Mouse (Mus musculus) forebrain, embryonic 15.5 days (tissue): ENCODE data around the gene Zfp277. TPM values are rescaled to one million over a fixed set of nuclear protein-coding genes. Genes with fewer than 3 reads are reported as not detected.

ENCODE experiments used
- ATAC-seq: fragments of 200-750 bp; cut with Nextera tagmentation; replicated peaks from 2 replicates; pipeline ENCODE4 v1.8.0; 2017; ENCODE audit warnings: mild to moderate bottlenecking, moderate TSS enrichment, moderate library complexity
- H3K27ac ChIP-seq: fragments of 300-500 bp; sonication (generic); replicated peaks from 2 replicates; pipeline ENCODE4 v1.5.1; 2015; ENCODE audit warnings: mild to moderate bottlenecking, inconsistent platforms
- H3K27me3 ChIP-seq: fragments of 300-500 bp; sonication (generic); 2 replicates; pipeline ENCODE4 v1.6.1; 2015; ENCODE audit warnings: inconsistent platforms
- H3K36me3 ChIP-seq: fragments of 300-500 bp; sonication (generic); 2 replicates; pipeline ENCODE4 v1.6.1; 2015; ENCODE audit warnings: mild to moderate bottlenecking, inconsistent platforms
- H3K4me1 ChIP-seq: fragments of 300-500 bp; sonication (generic); 2 replicates; pipeline ENCODE4 v1.6.1; 2015; ENCODE audit warnings: inconsistent platforms
- H3K4me2 ChIP-seq: fragments of 300-500 bp; sonication (generic); replicated peaks from 2 replicates; pipeline ENCODE4 v1.6.1; 2015; ENCODE audit warnings: mild to moderate bottlenecking, inconsistent platforms
- H3K4me3 ChIP-seq: fragments of 300-500 bp; sonication (generic); 2 replicates; pipeline ENCODE4 v1.5.1; 2015; ENCODE audit warnings: mild to moderate bottlenecking, inconsistent platforms
- H3K9ac ChIP-seq: fragments of 300-500 bp; sonication (generic); replicated peaks from 2 replicates; pipeline ENCODE4 v1.6.1; 2015; ENCODE audit warnings: mild to moderate bottlenecking, inconsistent platforms
- H3K9me3 ChIP-seq: fragments of 300-500 bp; sonication (generic); 2 replicates; pipeline ENCODE4 v1.6.1; 2016; ENCODE audit warnings: inconsistent platforms
- WGBS: fragments of 180-500 bp; shearing (Covaris S2); methylation state at CpG from one replicate; pipeline ENCODE4 v1.1.7; 2015; ENCODE audit warnings: mixed read lengths; 5-methylcytosine and 5-hydroxymethylcytosine counted together
- polyA plus RNA-seq: library from polyadenylated mRNA; unstranded; fragments of >200 nt; fragmentation: Nextera tagmentation; extraction: Ambion mirVana; gene quantifications from 2 replicates; pipeline ENCODE4 v1.2.1, GENCODE M21; 2015

Zfp277 gene
- polyA plus RNA-seq, 1 experiment from 2014 or later: 27.5 TPM

GRCm38 (mm10) chr12:40272710-40273109, 173.0 kb downstream of the Zfp277 start:
- H3K27me3 ChIP-seq: no peaks in the 10 kb centered on the region
- no peaks in the 10 kb centered on the region for H3K9me3 ChIP-seq
- 91% methylated on average over 4 of the region's 4 CpGs for WGBS
- H3K27ac ChIP-seq: no peak overlapping the region
- no peaks in the 10 kb centered on the region for H3K36me3 ChIP-seq
- H3K4me2 ChIP-seq: no peak overlapping the region
- H3K4me1 ChIP-seq: no peaks in the 10 kb centered on the region
- H3K9ac ChIP-seq: no peak overlapping the region
- no peak overlapping the region for H3K4me3 ChIP-seq
- ATAC-seq: no peak

GRCm38 (mm10) chr12:40268313-40268712, 177.4 kb downstream of the Zfp277 start:
- Histone ChIP-seq H3K36me3 (no peaks in the 10 kb centered on the region), H3K9me3 (no peaks in the 10 kb centered on the region), H3K27me3 (no peaks in the 10 kb centered on the region), H3K27ac (no peak overlapping the region), H3K4me3 (no peak overlapping the region), H3K9ac (no peak overlapping the region), H3K4me1 (no peaks in the 10 kb centered on the region), H3K4me2 (no peak overlapping the region)
- ATAC-seq: no peak
- 76% methylated on average over 2 of the region's 2 CpGs for WGBS

Other genes with a start within 250 kb of the Zfp277 start
- not detected in 2 replicates for gene Lsmem1, start 246.4 kb downstream of the Zfp277 start, polyA plus RNA-seq
- gene Ifrd1, start 197.4 kb downstream of the Zfp277 start, polyA plus RNA-seq: 165 and 181 TPM in 2 replicates
- 30.1 and 31.9 TPM in 2 replicates for gene Dock4, start 50 bp upstream of the Zfp277 start, polyA plus RNA-seq